Mouse (Mus musculus) heart, embryonic 15.5 days (tissue): Measurements from ENCODE around the gene E130208F15Rik. TPM values are rescaled to one million over a fixed set of nuclear protein-coding genes. Genes with fewer than 3 reads are reported as not detected.

Experiments used
- ATAC-seq: fragments of 200-750 bp; cut with Nextera tagmentation; replicated peaks from 2 replicates; pipeline ENCODE4 v1.8.0; 2017; ENCODE audit warnings: low read depth, moderate TSS enrichment; ENCODE audit not compliant: insufficient number of reproducible peaks, insufficient read depth, low FRiP score
- H3K27ac ChIP-seq: fragments of 300-500 bp; sonication (generic); 2 replicates; pipeline ENCODE4 v1.5.1; 2015; ENCODE audit warnings: mild to moderate bottlenecking, inconsistent platforms
- H3K27me3 ChIP-seq: fragments of 300-500 bp; sonication (generic); 2 replicates; pipeline ENCODE4 v1.6.1; 2015; ENCODE audit warnings: inconsistent platforms
- H3K36me3 ChIP-seq: fragments of 300-500 bp; sonication (generic); 2 replicates; pipeline ENCODE4 v1.6.1; 2015; ENCODE audit warnings: mild to moderate bottlenecking, inconsistent platforms
- H3K4me1 ChIP-seq: fragments of 300-500 bp; sonication (generic); replicated peaks from 2 replicates; pipeline ENCODE4 v1.6.1; 2015; ENCODE audit warnings: inconsistent platforms
- H3K4me2 ChIP-seq: fragments of 300-500 bp; sonication (generic); 2 replicates; pipeline ENCODE4 v1.6.1; 2015; ENCODE audit warnings: inconsistent platforms, mild to moderate bottlenecking, moderate library complexity
- H3K4me3 ChIP-seq: fragments of 300-500 bp; sonication (generic); 2 replicates; pipeline ENCODE4 v1.5.1; 2015; ENCODE audit warnings: mild to moderate bottlenecking, inconsistent platforms
- H3K9ac ChIP-seq: fragments of 300-500 bp; sonication (generic); 2 replicates; pipeline ENCODE4 v1.6.1; 2015; ENCODE audit warnings: mild to moderate bottlenecking, inconsistent platforms
- H3K9me3 ChIP-seq: fragments of 300-500 bp; sonication (generic); replicated peaks from 2 replicates; pipeline ENCODE4 v1.6.1; 2016; ENCODE audit warnings: inconsistent platforms
- WGBS: fragments of 180-500 bp; shearing (Covaris S2); methylation state at CpG from one replicate; pipeline ENCODE4 v1.1.7; 2015; ENCODE audit warnings: mixed read lengths; 5-methylcytosine and 5-hydroxymethylcytosine counted together
- polyA plus RNA-seq: library from polyadenylated mRNA; unstranded; fragments of >200 nt; fragmentation: Nextera tagmentation; extraction: Ambion mirVana; gene quantifications from 2 replicates; pipeline ENCODE4 v1.2.1, GENCODE M21; 2015

E130208F15Rik gene
- polyA plus RNA-seq, 1 experiment from 2014 or later: not detected

DNA sequence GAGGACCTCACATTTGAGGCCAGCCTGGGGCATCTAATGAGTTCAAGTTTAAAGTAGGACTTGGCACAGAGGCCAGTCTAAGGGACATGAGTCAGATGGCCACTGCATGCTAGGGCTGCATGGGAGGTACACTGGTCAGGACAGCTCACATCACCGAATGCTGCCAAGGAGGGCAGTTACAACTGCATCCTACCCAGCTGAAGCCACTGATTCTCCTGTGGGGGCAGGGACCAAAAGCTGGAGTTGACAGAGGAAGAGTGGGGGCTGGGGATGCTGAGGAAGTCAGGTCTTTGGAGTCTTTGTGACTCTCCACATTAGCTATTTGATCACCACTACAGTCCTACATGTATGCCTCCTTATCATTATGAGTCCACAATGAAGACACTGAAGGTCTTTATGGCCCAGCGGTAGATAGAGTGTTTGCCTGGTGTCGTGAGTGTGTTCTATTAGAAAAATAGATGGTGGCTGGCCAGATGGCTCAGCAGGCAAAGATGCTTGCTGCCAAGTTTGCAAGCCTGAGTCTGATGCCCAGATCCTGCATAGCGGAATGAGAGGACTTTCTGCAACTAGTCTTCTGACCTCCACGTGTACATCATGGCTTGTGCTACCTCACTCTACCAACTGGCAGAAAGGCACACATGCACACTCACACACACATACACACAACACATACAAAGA is 18.0 kb downstream of the E130208F15Rik start:
- 61% methylated on average over 5 of the region's 5 CpGs for WGBS
- H3K9me3 ChIP-seq: no peaks in the 10 kb centered on the region
- no peak overlapping the region for H3K27ac ChIP-seq
- no peak for ATAC-seq
- no peak overlapping the region for H3K4me3 ChIP-seq
- H3K36me3 ChIP-seq: no peaks in the 10 kb centered on the region
- peaks cover 2% of the 10 kb centered on the region for H3K4me1 ChIP-seq
- H3K9ac ChIP-seq: no peak overlapping the region
- H3K27me3 ChIP-seq: peaks cover 35% of the 10 kb centered on the region
- no peak overlapping the region for H3K4me2 ChIP-seq

DNA sequence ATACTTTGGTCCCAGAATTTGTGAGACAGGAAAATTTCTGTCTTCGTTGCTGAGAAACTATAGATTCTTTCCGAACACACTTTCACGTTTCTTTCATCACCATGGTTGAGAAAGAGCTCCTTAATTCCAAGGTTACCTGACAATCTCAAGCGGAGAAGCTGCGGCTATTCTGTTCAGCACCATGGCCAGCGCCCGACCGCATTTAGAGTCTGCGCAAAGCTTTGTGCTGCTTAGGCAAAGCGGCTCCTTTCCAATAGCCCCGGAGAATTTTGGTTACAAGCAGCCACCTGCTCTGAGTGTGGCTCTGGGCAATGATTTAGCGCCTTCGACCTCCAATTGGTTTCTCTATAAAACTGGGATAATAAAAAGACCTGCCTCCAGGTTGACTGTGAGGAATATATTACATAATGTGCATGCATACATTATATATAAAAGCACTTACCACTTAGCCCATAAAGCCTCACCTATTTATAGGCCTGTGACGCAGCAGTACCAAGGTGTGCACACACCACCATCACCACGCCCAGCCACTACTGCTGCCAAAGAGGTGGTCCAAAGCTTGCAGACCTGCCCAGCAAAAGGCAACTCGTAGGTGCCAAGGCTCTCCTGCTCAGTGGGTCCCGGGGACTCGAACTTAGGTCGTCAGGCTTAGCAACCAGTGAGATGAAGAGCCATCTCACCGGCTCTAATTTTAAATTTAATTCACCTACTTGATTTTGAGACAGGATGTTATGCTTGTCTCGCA is 25.3 kb downstream of the E130208F15Rik start:
- Histone ChIP-seq H3K4me1 (peaks cover 2% of the 10 kb centered on the region; the same call in 1 of the 2 replicates), H3K27me3 (peaks cover 59% of the 10 kb centered on the region), H3K27ac (no peak overlapping the region), H3K4me3 (no peak overlapping the region), H3K9me3 (no peaks in the 10 kb centered on the region), H3K36me3 (no peaks in the 10 kb centered on the region), H3K9ac (no peak overlapping the region), H3K4me2 (no peak overlapping the region)
- no peak for ATAC-seq
- 24% methylated on average over 21 of the region's 21 CpGs for WGBS

DNA sequence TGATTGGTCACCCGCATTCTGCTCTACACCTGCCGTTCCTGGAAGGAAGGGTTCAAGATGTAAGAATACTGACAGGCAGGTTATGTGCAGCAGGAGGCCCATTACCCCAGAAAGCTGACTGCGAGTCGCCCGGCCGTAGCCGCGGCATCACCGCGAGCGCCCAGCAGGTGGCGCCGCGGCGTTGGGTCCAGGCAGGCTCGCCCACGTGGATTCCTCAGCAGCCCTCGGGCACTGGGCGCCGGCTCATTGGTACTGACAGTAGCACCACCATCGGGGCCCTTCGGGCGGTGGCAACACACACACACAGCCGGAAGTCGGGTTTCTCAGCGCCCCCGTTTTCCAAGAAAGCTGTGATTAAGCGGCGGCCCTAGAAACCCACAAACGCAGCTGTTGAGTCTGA is 26.3 kb downstream of the E130208F15Rik start:
- Histone ChIP-seq H3K27me3 (peaks cover 57% of the 10 kb centered on the region), H3K27ac (no peak overlapping the region), H3K4me3 (no peak overlapping the region), H3K4me2 (no peak overlapping the region), H3K9me3 (no peaks in the 10 kb centered on the region), H3K4me1 (peaks cover 2% of the 10 kb centered on the region; the same call in 1 of the 2 replicates), H3K36me3 (no peaks in the 10 kb centered on the region), H3K9ac (no peak overlapping the region)
- 2% methylated on average over 30 of the region's 30 CpGs for WGBS
- no peak for ATAC-seq

DNA sequence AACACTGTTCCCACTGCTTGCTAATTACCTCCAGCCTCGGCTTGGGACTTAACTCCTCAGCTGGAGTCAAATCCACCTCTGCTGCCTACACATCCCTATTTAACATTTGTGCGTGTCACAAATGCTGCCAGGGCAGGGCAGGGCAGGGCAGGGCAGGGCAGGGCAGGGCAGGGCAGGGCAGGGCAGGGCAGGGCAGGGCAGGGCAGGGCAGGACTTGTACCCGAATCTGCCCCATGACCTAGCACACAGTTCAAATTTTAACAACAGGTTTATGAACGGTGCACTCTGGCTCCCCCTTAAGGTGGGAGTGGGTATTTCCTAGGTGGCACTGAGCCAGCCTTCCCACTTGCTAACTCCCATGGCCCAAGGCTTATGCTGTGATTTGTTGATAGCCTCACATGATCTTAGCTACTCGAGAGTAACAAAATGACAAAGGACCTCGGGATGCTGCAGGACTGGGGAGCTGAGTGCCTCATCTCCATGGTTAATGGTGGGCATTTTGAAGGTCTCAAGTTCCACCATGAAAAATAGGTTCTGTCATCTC is 31.8 kb downstream of the E130208F15Rik start:
- Histone ChIP-seq H3K4me3 (no peak overlapping the region), H3K9me3 (no peaks in the 10 kb centered on the region), H3K4me1 (no peaks in the 10 kb centered on the region), H3K4me2 (no peak overlapping the region), H3K27me3 (peaks cover 33% of the 10 kb centered on the region), H3K36me3 (no peaks in the 10 kb centered on the region), H3K27ac (no peak overlapping the region), H3K9ac (no peak overlapping the region)
- WGBS: 17% methylated on average over 6 of the region's 6 CpGs
- no peak for ATAC-seq

DNA sequence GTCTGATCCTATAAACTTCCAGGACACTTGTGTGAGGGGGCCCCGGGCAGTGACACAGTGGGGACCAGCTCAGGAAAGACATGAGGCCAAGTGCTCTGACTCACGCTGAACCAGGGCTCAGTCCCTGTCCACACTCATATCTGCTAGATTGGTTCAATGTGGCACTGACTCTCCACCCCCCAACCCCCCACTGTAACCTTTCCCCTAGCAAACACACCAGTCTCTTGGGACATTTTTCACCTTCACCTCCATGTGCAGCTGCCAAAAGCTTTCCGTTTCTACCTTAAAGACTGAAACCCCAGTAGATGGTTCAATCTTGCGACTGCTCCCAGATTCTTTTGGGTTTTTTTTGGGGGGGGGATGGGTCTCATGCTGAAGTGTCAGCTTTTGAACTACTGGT is 32.5 kb downstream of the E130208F15Rik start:
- 69% methylated on average over 4 of the region's 4 CpGs for WGBS
- no peaks in the 10 kb centered on the region for H3K4me1 ChIP-seq
- no peaks in the 10 kb centered on the region for H3K9me3 ChIP-seq
- no peak overlapping the region for H3K4me2 ChIP-seq
- H3K4me3 ChIP-seq: no peak overlapping the region
- peaks cover 26% of the 10 kb centered on the region; the same call in 1 of the 2 replicates for H3K27me3 ChIP-seq
- ATAC-seq: no peak
- no peaks in the 10 kb centered on the region for H3K36me3 ChIP-seq
- H3K9ac ChIP-seq: no peak overlapping the region
- H3K27ac ChIP-seq: no peak overlapping the region

DNA sequence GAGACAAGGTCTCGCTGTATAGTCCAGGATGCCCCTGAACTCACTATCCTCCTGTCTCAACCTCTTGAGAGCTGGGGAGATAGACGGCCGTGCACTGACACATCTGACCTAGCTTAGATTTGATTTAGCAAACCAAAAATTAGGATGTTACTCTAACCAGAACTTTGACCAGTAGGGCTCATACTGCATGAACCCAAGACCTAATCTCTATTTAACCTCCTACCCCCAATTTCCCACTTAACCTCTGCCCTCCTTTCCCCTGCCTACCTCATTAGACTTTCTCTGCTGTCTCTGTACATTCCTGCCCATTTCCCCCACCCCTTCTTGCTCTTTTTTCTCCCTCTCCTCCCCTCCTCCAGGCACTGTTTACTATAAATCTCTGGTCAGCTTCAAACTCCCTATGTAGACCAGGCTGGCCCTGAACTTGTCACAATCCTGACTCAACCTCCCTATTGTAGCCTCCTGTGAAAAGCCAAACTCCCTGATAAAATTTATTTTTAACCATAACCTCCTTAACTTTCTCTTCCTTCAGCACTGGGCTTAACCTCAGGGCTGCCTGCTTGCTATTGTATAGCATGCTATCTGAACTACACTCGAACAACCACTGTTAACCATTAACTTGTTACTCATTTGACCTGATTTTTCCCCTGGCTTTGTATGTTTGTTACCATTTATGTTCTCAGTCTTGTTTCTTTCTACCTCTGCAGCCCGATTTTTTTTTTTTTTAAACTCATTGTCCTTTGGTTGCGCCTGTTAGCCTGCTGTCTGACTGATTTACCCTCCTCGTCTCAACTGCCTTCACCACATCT is 37.0 kb downstream of the E130208F15Rik start:
- 70% methylated on average over 7 of the region's 7 CpGs for WGBS
- no peaks in the 10 kb centered on the region for H3K36me3 ChIP-seq
- no peak for ATAC-seq
- H3K4me3 ChIP-seq: no peak overlapping the region
- no peak overlapping the region for H3K9ac ChIP-seq
- H3K4me2 ChIP-seq: no peak overlapping the region
- no peaks in the 10 kb centered on the region for H3K9me3 ChIP-seq
- H3K27me3 ChIP-seq: peaks cover 9% of the 10 kb centered on the region; the same call in 1 of the 2 replicates
- peaks cover 11% of the 10 kb centered on the region for H3K4me1 ChIP-seq
- H3K27ac ChIP-seq: no peak overlapping the region

DNA sequence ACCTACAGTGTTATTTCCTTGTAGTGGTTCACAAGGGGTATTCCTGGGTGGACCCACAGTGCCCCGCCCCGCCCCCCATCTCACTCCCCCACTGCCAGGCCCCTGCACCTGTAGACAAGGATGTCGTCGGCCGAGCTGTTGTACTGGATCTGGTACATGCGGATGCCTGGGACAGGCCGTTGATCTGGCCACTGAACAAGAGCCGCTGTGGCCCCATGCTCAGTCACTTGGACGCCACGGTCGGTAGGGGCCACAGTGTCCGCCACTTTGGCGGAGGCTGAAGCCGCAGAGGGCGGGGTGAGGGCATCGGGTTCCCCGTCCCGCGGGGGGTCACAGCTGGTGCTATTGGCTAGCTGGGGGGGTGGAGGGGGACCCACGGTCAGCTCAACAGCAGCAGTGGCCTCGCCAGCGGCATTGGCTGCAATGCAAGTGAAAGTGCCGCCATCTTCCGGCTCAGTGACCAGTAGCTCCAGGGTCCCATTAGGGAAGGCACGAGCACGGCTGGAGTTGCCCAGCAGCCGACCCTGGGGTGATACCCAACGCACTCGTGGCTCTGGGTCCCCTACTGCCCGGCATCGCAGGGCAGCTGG is 37.8 kb downstream of the E130208F15Rik start:
- Histone ChIP-seq H3K27ac (no peak overlapping the region), H3K9ac (no peak overlapping the region), H3K9me3 (no peaks in the 10 kb centered on the region), H3K4me3 (no peak overlapping the region), H3K4me2 (no peak overlapping the region), H3K4me1 (peaks cover 12% of the 10 kb centered on the region), H3K36me3 (no peaks in the 10 kb centered on the region), H3K27me3 (peaks cover 17% of the 10 kb centered on the region)
- WGBS: 75% methylated on average over 31 of the region's 31 CpGs
- no peak for ATAC-seq

DNA sequence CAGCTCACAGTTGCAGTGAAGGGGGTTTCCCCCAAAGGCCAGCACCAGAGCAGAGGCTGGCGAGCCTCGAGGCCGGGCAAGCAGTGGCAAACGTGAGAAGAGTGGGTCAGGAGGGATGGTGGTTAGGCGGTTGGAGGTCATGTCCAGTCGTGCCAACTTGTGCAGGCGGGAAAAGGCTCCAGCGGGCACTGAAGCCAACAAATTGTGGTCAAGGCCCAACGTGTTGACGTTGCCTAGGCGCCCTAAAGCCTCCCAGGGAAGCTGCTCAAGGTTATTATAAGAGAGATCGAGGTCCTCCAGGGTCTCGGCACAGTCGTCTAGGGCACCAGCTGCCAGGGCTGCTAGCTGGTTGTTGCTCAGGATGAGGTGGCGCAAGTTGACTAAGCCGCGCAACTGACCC is 38.5 kb downstream of the E130208F15Rik start:
- 81% methylated on average over 17 of the region's 17 CpGs for WGBS

DNA sequence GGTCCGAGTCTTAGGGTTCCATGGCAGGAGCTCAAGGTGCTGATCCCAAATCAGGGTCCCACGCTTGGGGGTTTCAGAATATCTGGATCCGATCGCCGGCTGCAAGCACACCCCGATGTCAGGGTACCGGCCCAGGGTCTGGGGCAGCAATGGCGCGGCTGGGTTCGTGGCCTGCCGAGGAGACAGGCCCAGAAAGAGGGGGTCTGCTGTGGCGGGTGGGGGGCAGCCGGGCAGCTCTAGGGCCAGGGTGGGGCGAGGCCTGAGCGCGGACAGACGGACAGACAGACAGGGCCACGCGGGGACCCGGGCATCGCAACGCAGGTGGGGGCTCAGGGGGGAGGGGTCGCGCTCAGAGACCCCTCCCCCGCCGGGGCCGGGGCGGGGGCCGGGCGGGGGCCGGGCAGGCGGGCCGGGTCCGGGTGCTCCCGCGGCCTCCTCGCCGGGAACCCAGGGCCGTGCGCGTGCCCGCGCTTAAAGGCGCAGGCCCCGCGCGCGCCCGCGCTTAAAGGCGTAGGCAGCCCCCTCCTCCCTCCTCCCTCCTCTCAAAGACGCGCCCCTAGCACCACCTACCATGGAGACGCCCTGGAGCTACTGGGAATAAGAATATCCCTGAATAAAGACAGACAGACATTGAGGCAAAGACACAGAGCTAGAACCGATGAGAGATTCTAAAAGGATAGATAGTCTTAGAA is 41.3 kb downstream of the E130208F15Rik start, which contains the start of gene Lrfn3:
Lrfn3 (minus strand) TSS at position 121 of the 692 bp plus-strand sequence.
- H3K27me3 ChIP-seq: peaks cover 29% of the 10 kb centered on the region
- 2% methylated on average over 27 of the region's 55 CpGs for WGBS
- peak within 1 kb of the TSS; percentile 91 for H3K4me2 ChIP-seq
- peak within 1 kb of the TSS; percentile 71 for H3K9ac ChIP-seq
- peak within 1 kb of the TSS; percentile 67 for H3K4me3 ChIP-seq
- no peak within 1 kb of the TSS for H3K27ac ChIP-seq
- H3K4me1 ChIP-seq: peaks cover 12% of the 10 kb centered on the region
- ATAC-seq: peak; percentile 40; the same call in 1 of the 2 replicates
- no peaks in the 10 kb centered on the region for H3K36me3 ChIP-seq
- no peaks in the 10 kb centered on the region for H3K9me3 ChIP-seq

More for the DNA sequence above, 38.5 kb downstream of the E130208F15Rik start:
- Histone ChIP-seq H3K4me3 (no peak overlapping the region), H3K36me3 (no peaks in the 10 kb centered on the region), H3K27me3 (peaks cover 23% of the 10 kb centered on the region), H3K9me3 (no peaks in the 10 kb centered on the region), H3K4me2 (no peak overlapping the region), H3K27ac (no peak overlapping the region), H3K9ac (no peak overlapping the region), H3K4me1 (peaks cover 12% of the 10 kb centered on the region)
- ATAC-seq: no peak

DNA sequence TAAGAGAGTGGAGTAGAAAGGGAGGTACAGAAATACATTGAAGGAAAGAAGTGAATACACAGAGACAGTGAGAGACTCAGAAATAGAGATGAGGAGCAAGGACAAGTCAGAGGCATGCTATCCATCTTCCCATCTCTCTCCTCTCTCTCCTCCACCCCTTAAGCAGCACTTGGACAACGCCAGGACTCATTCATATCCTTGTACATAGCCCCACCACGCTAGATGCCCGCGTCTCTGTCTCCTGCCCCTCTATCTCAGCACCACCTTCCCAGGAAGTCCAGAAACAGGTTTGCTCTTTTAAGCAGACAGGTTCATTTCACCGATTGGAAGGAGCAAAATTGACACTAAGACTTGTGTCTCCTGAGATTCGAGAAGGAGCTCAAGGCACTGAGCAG is 41.8 kb downstream of the E130208F15Rik start:
- Histone ChIP-seq H3K4me1 (peaks cover 12% of the 10 kb centered on the region), H3K27ac (no peak overlapping the region), H3K9ac (peak overlapping the region; percentile 71), H3K27me3 (peaks cover 29% of the 10 kb centered on the region), H3K36me3 (no peaks in the 10 kb centered on the region), H3K4me3 (peak overlapping the region; percentile 67), H3K4me2 (peak overlapping the region; percentile 91), H3K9me3 (no peaks in the 10 kb centered on the region)
- 61% methylated on average over 6 of the region's 6 CpGs for WGBS
- ATAC-seq: no peak
